Mouse (Mus musculus) C2C12 (cell line): ENCODE measurements around the gene Agap1. TPM values are rescaled to one million over a fixed set of nuclear protein-coding genes. Genes with fewer than 3 reads are reported as not detected.

ENCODE experiments used
- H3K27me3 ChIP-seq: one replicate; pipeline ENCODE4 v1.6.1; 2011; ENCODE audit not compliant: control insufficient read depth, insufficient read depth, insufficient read length
- H3K36me3 ChIP-seq: one replicate; pipeline ENCODE4 v1.6.1; 2011; ENCODE audit not compliant: control insufficient read depth, insufficient read depth
- H3K4me3 ChIP-seq: one replicate; pipeline ENCODE4 v1.5.1; 2011; ENCODE audit warnings: mild to moderate bottlenecking, control low read depth; ENCODE audit not compliant: poor library complexity, insufficient read depth, severe bottlenecking
- H3K79me2 ChIP-seq: one replicate; pipeline ENCODE4 v1.6.1; 2011; ENCODE audit not compliant: control insufficient read depth, insufficient read depth
- H3K79me3 ChIP-seq: one replicate; pipeline ENCODE4 v1.6.1; 2011; ENCODE audit warnings: low read depth, control low read depth
- H3ac ChIP-seq: one replicate; pipeline ENCODE3; 2011; ENCODE audit warnings: low read depth; ENCODE audit not compliant: control insufficient read depth, insufficient read length
- CEBPB ChIP-seq: IDR thresholded peaks from one replicate; pipeline ENCODE4 v1.6.1; 2011; ENCODE audit warnings: low read depth, mild to moderate bottlenecking, control low read depth, moderate library complexity
- CTCF ChIP-seq: IDR thresholded peaks from one replicate; pipeline ENCODE4 v1.5.1; 2011; ENCODE audit not compliant: control insufficient read depth, insufficient read depth, insufficient read length
- FOSL1 ChIP-seq: IDR thresholded peaks from one replicate; pipeline ENCODE4 v1.8.0; 2011; ENCODE audit warnings: mild to moderate bottlenecking, low read length; ENCODE audit not compliant: poor library complexity, insufficient read depth, severe bottlenecking
- MAX ChIP-seq: IDR thresholded peaks from one replicate; pipeline ENCODE4 v1.6.1; 2011; ENCODE audit warnings: mild to moderate bottlenecking, control low read depth
- MYOD1 ChIP-seq: IDR thresholded peaks from one replicate; pipeline ENCODE4 v1.6.1; 2011; ENCODE audit warnings: low read depth; ENCODE audit not compliant: control insufficient read depth, insufficient read length
- MYOG ChIP-seq: IDR thresholded peaks from one replicate; pipeline ENCODE4 v1.6.1; 2011; ENCODE audit not compliant: control insufficient read depth, insufficient read length; ENCODE audit errors: extremely low read depth
- USF1 ChIP-seq: IDR thresholded peaks from one replicate; pipeline ENCODE4 v1.6.1; 2011; ENCODE audit warnings: low read depth, mild to moderate bottlenecking, control low read depth, moderate library complexity
- polyA plus RNA-seq: library from polyadenylated mRNA; unstranded; fragments of >200 nt; fragmentation: generic; extraction: Trizol; gene quantifications from one replicate; pipeline ENCODE4 v1.2.1, GENCODE M21; 2012; ENCODE audit warnings: missing spikeins

Agap1 gene
- polyA plus RNA-seq, 1 experiment = 14.0 TPM

DNA sequence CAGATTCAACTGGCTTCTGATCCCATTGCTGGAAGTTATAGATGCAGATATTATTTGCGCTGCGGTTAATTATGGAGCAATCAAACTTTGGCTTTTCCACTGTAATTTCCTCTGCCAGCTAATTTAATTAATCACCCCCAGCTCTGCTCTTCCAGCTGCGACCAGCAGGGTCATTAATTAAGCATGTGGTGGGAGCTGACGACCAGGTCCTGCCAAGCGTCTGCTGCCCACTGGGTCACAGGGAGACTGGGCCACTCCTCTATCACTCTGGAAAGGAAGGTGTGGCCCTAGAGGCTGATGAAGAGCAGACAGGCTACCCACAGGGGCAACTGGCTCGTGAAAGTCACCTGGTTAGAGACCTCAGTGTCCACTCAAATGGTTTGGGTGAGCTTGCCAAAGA is 411.2 kb downstream of the Agap1 start:
- Histone ChIP-seq H3K27me3 (no peaks in the 10 kb centered on the region), H3ac (no peak overlapping the region), H3K4me3 (no peak overlapping the region), H3K36me3 (no peaks in the 10 kb centered on the region), H3K79me3 (no peaks in the 10 kb centered on the region), H3K79me2 (no peaks in the 10 kb centered on the region)
- no peak for TF ChIP-seq MYOG
- no peak for TF ChIP-seq MYOD1
- TF ChIP-seq USF1 = no peak
- TF ChIP-seq FOSL1 = no peak
- TF ChIP-seq CTCF = no peak
- TF ChIP-seq CEBPB = no peak
- no peak for TF ChIP-seq MAX

DNA sequence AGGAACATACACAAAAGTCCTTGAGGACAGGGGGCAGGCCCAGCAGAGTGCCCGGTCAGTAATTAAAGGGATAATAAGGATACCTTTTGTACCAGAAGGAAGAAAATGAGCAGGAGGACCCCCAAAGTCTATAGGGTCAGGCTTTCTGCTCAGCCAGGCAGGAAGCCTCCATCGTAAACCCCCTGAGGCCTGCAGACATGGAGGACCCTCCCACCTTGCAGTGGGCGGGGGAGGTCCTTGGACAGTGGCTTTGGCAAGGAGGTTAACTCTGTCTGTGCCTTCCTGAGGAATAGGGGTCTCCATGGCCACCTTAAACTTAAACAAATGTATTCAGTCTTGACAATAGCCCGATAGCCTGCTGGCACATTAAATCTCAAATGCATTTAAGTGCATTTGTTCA is 413.2 kb downstream of the Agap1 start:
- no peaks in the 10 kb centered on the region for H3K79me2 ChIP-seq
- no peaks in the 10 kb centered on the region for H3K27me3 ChIP-seq
- H3K36me3 ChIP-seq = no peaks in the 10 kb centered on the region
- TF ChIP-seq MYOD1 (no peak), MYOG (no peak), FOSL1 (no peak), CTCF (no peak), CEBPB (no peak), USF1 (no peak), MAX (no peak)
- H3ac ChIP-seq = no peak overlapping the region
- H3K4me3 ChIP-seq = no peak overlapping the region
- no peaks in the 10 kb centered on the region for H3K79me3 ChIP-seq

DNA sequence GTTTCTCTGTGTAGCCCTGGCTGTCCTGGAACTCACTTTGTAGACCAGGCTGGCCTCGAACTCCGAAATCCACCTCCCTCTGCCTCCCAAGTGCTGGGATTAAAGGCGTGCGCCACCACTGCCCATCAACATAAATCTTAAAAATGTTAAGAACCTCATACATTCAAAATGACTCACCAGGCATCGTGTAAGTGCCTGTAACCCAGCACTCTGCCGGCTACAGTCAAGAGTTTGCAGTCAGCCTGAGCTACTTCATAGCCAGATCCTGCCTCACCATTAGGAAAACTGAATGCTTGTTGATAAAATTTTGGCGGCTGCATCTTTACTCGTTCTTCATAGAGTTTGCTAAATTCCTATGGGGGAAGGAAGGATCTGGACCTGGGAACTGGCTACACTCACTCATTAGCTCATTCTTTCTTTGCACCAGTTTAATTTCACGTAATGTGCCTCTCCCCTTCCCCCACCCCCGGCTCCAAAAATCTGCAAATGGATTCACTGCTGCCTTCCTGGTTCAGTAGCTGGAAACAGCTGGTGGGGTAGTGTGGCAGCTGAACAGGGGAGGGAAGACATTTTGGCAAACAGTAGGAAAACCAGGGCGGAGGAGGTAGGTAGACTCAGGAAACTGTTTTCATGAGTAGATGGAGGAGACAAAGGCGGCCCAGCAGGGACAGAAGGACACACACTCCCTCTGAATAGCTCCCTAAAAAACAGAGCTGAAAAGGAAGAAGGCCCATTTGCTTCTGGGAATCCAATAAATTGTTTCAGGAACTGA is 415.7 kb downstream of the Agap1 start:
- Histone ChIP-seq H3K27me3 (no peaks in the 10 kb centered on the region), H3K79me3 (no peaks in the 10 kb centered on the region), H3K36me3 (no peaks in the 10 kb centered on the region), H3K4me3 (no peak overlapping the region), H3ac (no peak overlapping the region), H3K79me2 (no peaks in the 10 kb centered on the region)
- no peak for TF ChIP-seq MAX
- TF ChIP-seq MYOD1 = no peak
- no peak for TF ChIP-seq FOSL1
- no peak for TF ChIP-seq CEBPB
- TF ChIP-seq CTCF = no peak
- no peak for TF ChIP-seq MYOG
- TF ChIP-seq USF1 = no peak

DNA sequence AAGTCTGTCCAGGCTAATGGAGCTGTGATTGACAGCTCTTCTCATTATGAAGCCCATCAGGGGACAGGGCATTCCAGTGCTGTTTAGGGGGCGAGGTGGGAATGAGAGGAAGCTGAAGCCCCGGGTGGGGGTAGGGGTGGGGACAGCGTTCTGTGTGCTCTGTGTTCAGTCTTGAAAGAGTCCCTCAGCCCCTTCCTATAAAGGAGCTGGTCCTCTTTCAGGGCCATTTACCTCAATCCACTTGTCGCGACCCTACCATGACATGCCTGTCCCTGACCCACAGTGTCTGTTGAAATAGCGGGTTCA is 416.3 kb downstream of the Agap1 start:
- Histone ChIP-seq H3ac (no peak overlapping the region), H3K27me3 (no peaks in the 10 kb centered on the region), H3K79me2 (no peaks in the 10 kb centered on the region), H3K79me3 (no peaks in the 10 kb centered on the region), H3K36me3 (no peaks in the 10 kb centered on the region), H3K4me3 (no peak overlapping the region)
- TF ChIP-seq USF1 (no peak), MYOD1 (no peak), FOSL1 (no peak), CEBPB (no peak), MYOG (no peak), CTCF (no peak), MAX (no peak)

DNA sequence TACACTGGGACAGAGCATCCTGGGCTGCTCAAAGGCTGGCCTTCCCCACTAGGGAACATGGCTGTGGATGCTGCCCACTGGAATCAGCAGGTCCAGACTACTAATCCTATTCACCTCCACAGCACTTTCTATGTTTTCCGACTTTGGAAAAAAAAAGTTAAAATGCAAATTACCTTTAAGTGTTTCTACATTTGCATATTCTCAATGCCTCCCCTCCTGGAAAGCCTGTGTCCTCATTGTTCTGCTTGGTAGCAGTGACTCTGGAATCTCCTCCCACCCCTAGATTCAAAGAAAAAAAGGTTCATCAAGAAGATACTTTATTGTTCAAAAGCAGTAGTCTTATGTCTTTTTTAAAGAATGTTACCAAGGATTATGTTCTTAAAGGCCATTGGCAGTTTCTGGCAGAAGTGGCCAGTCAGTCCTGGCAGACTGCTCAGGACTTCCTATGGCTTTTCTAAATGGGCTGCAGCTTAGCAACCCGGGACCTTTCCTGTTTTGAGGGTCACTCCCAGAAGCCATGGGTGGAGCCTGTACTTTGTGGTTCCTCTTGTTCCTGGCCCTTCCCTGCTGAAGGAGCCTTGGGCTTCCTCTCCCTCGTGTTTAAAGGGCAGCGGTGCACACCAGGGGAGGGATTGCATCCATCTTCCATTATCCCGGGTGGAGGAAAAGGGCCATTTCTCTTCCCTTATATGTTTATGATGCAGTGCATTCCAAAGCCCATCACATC is 421.9 kb downstream of the Agap1 start:
- H3K4me3 ChIP-seq = no peak overlapping the region
- no peaks in the 10 kb centered on the region for H3K79me2 ChIP-seq
- H3K79me3 ChIP-seq = no peaks in the 10 kb centered on the region
- TF ChIP-seq MYOG (no peak), CTCF (no peak), FOSL1 (no peak), USF1 (no peak), CEBPB (no peak), MAX (no peak), MYOD1 (no peak)
- no peaks in the 10 kb centered on the region for H3K27me3 ChIP-seq
- no peak overlapping the region for H3ac ChIP-seq
- no peaks in the 10 kb centered on the region for H3K36me3 ChIP-seq
